Comparison of ENCODE assay signal across 9 mouse cellular contexts in genomic region chr4:97772641-97773040, GRCm38 (mm10). TPM values are rescaled to one million over a fixed set of nuclear protein-coding genes. Genes with fewer than 3 reads are reported as not detected.
DNase-seq lines count a peak whose midpoint lies in the region; ATAC-seq and TF ChIP-seq lines count a peak whose summit lies in the region.
"Had no signal": no experiment of that assay in that cellular context is flagged by ENCODE, and none has a peak within 500 bp of the region (broad histone marks: within the 10 kb centered on the region; RNA-seq: fewer than 3 reads in every experiment).

Gene Nfia, plus strand, starts transcription at chr4:97772734.

- H3K36me3 ChIP-seq in embryonic facial prominence, embryonic 11.5 days (replicated peaks; ENCODE audit: control insufficient read depth, insufficient read depth, low read depth, low read length): no peaks in the 10 kb centered on the region
- no peaks in the 10 kb centered on the region for H3K36me3 ChIP-seq in heart, embryonic 16.5 days (ENCODE audit: control insufficient read depth, insufficient read depth)
- H3K36me3 ChIP-seq in neural tube, embryonic 14.5 days (ENCODE audit: control insufficient read depth, insufficient read depth, low read length): no peaks in the 10 kb centered on the region

- no peak for TF ChIP-seq CTCF in cerebellum, adult 2 months (IDR thresholded peaks at IDR 0.05; ENCODE audit: borderline replicate concordance, insufficient read depth, low read depth, low read length)

- no peak for DNase-seq in cerebellum, adult 2 months
- DNase-seq in cerebellum, adult 9-11 months: no peak
- DNase-seq in 3T3-L1 (ENCODE audit: low read depth, low spot score): peak; percentile 77
- peak; percentile 65 for DNase-seq in embryonic facial prominence, embryonic 11.5 days (ENCODE audit: low spot score)
- no peak for DNase-seq in left cerebral cortex, postnatal 36 days (ENCODE audit: low spot score in 2 of 2)
- DNase-seq in cerebellum, adult 11 months: no peak

- H3K9ac ChIP-seq in embryonic facial prominence, embryonic 11.5 days (replicated peaks; ENCODE audit: low read length): peak within 1 kb of the TSS; percentile 63
- peak within 1 kb of the TSS; percentile 80 for H3K9ac ChIP-seq in heart, embryonic 16.5 days (ENCODE audit: low read length)
- H3K9ac ChIP-seq in neural tube, embryonic 14.5 days (replicated peaks; ENCODE audit: low read depth, low read length): peak within 1 kb of the TSS; percentile 49

- H3K27me3 ChIP-seq in cerebellum, adult 2 months (ENCODE audit: control insufficient read depth, insufficient read depth, low read length): no peaks in the 10 kb centered on the region
- H3K27me3 ChIP-seq in embryonic facial prominence, embryonic 11.5 days (ENCODE audit: control insufficient read depth, insufficient read depth, low read length): no peaks in the 10 kb centered on the region
- no peaks in the 10 kb centered on the region for H3K27me3 ChIP-seq in heart, embryonic 16.5 days (ENCODE audit: control insufficient read depth, insufficient read depth, low read length)
- no peaks in the 10 kb centered on the region for H3K27me3 ChIP-seq in neural tube, embryonic 14.5 days (ENCODE audit: control insufficient read depth, insufficient read depth, low read length)
- H3K27me3 ChIP-seq: CH12.LX had no signal

- peak within 1 kb of the TSS; percentile 99 for H3K27ac ChIP-seq in cerebellum, adult 2 months (ENCODE audit: insufficient read depth, low read length)
- peak within 1 kb of the TSS; percentile 63 for H3K27ac ChIP-seq in embryonic facial prominence, embryonic 11.5 days (replicated peaks; ENCODE audit: low read depth, low read length)
- H3K27ac ChIP-seq in heart, embryonic 16.5 days (ENCODE audit: low read length): peak within 1 kb of the TSS; percentile 96
- peak within 1 kb of the TSS; percentile 80 for H3K27ac ChIP-seq in neural tube, embryonic 14.5 days (ENCODE audit: low read depth, low read length)

- H3K4me1 ChIP-seq in cerebellum, adult 2 months (ENCODE audit: control insufficient read depth, insufficient read depth, low read length): peaks cover 3% of the 10 kb centered on the region; the same call in 1 of the 2 replicates
- H3K4me1 ChIP-seq in embryonic facial prominence, embryonic 11.5 days (ENCODE audit: control insufficient read depth, insufficient read depth, low read length): no peaks in the 10 kb centered on the region
- peaks cover 23% of the 10 kb centered on the region for H3K4me1 ChIP-seq in heart, embryonic 16.5 days (ENCODE audit: control insufficient read depth, insufficient read depth, low read length)
- 0 out of 2 replicates have a peak, but pooled peaks cover 2% of the 10 kb centered on the region for H3K4me1 ChIP-seq in neural tube, embryonic 14.5 days (ENCODE audit: control insufficient read depth, insufficient read depth, low read length)

- no peak for TF ChIP-seq POLR2A in cerebellum, adult 2 months (IDR thresholded peaks at IDR 0.05; ENCODE audit: borderline replicate concordance, insufficient read depth, low read length)

- intact Hi-C loops in left cerebral cortex, postnatal 36 days (cut with DNase I): loop anchor here (2.0 to 10.0 kb wide), 4 partner anchors 16 to 188 kb away; no protein-coding TSS in a partner anchor

- 0% methylated on average over 9 of the region's 9 CpGs for WGBS in cerebellum, adult 2 months
- under 1% methylated on average over 9 of the region's 9 CpGs for WGBS in embryonic facial prominence, embryonic 11.5 days
- 0% methylated on average over 9 of the region's 9 CpGs for WGBS in heart, embryonic 16.5 days
- under 1% methylated on average over 9 of the region's 9 CpGs for WGBS in neural tube, embryonic 14.5 days

- peak within 1 kb of the TSS; percentile 98 for H3K4me3 ChIP-seq in cerebellum, adult 2 months (replicated peaks; ENCODE audit: insufficient read depth, low read depth, low read length)
- H3K4me3 ChIP-seq in embryonic facial prominence, embryonic 11.5 days (ENCODE audit: low read depth, low read length): peak within 1 kb of the TSS; percentile 36
- H3K4me3 ChIP-seq in heart, embryonic 16.5 days (ENCODE audit: low read length): peak within 1 kb of the TSS; percentile 73
- peak within 1 kb of the TSS; percentile 39 for H3K4me3 ChIP-seq in neural tube, embryonic 14.5 days (ENCODE audit: low read depth, low read length)

- peak within 1 kb of the TSS; percentile 38 for H3K4me2 ChIP-seq in embryonic facial prominence, embryonic 11.5 days (ENCODE audit: low read depth, low read length)
- peak within 1 kb of the TSS; percentile 95 for H3K4me2 ChIP-seq in heart, embryonic 16.5 days (ENCODE audit: low read depth, low read length)
- H3K4me2 ChIP-seq in neural tube, embryonic 14.5 days (ENCODE audit: low read depth, low read length): peak within 1 kb of the TSS; percentile 73

- no peaks in the 10 kb centered on the region for H3K9me3 ChIP-seq in embryonic facial prominence, embryonic 11.5 days (replicated peaks; ENCODE audit: control insufficient read depth, low read length)
- no peaks in the 10 kb centered on the region for H3K9me3 ChIP-seq in heart, embryonic 16.5 days (replicated peaks; ENCODE audit: control insufficient read depth, low read length)
- H3K9me3 ChIP-seq in neural tube, embryonic 14.5 days (ENCODE audit: control insufficient read depth, low read length): no peaks in the 10 kb centered on the region

- no peak for ATAC-seq in embryonic facial prominence, embryonic 11.5 days (replicated peaks; ENCODE audit: insufficient number of reproducible peaks, low FRiP score, low TSS enrichment, low read depth)
- ATAC-seq in heart, embryonic 16.5 days (replicated peaks; ENCODE audit: extremely low read depth, insufficient read depth, low FRiP score): no peak
- no peak for ATAC-seq in neural tube, embryonic 14.5 days (ENCODE audit: low read depth)

RNA-seq across cellular contexts. Expression of gene Nfia, which starts in this region (rescaled TPM):
- 41.2 and 55.0 TPM in 2 replicates for polyA plus RNA-seq in cerebellum, adult 2 months (2012; rRNA removed)
- 23.1 and 23.5 TPM in 2 replicates for polyA plus RNA-seq in embryonic facial prominence, embryonic 11.5 days (2014; fragmentation: Nextera tagmentation; extraction: Ambion mirVana)
- polyA plus RNA-seq in heart, embryonic 16.5 days (2015; fragmentation: Nextera tagmentation; extraction: Ambion mirVana): 37.3 and 42.0 TPM in 2 replicates
- 10 to 100 TPM; 62.9 to 75.3 TPM for total RNA-seq in left cerebral cortex, postnatal 36 days (2021)
- 50.0 and 55.0 TPM in 2 replicates for polyA plus RNA-seq in neural tube, embryonic 14.5 days (2014; fragmentation: Nextera tagmentation; extraction: Ambion mirVana)
- total RNA-seq: CH12.LX had no signal

Comparison
In these comparisons a context has a peak if more than half of its experiments do, and no peak if none do; other contexts are left out.
1. DNase-seq: peak in 3T3-L1 (single experiment) and embryonic facial prominence, embryonic 11.5 days (single experiment); none in cerebellum, adult 2 months (0 of 2), cerebellum, adult 9-11 months (single experiment), left cerebral cortex, postnatal 36 days (0 of 2) and cerebellum, adult 11 months (single experiment).
2. H3K4me3 ChIP-seq: peak in every context shown above with its lines; median percentile 98 in cerebellum, adult 2 months; 73 in heart, embryonic 16.5 days; 39 in neural tube, embryonic 14.5 days; 36 in embryonic facial prominence, embryonic 11.5 days.
3. H3K4me2 ChIP-seq: peak in every context shown above with its lines; median percentile 95 in heart, embryonic 16.5 days; 73 in neural tube, embryonic 14.5 days; 38 in embryonic facial prominence, embryonic 11.5 days.
4. Peak in every context shown above with its lines, with median percentiles within 50 percentile points of each other: H3K27ac ChIP-seq and H3K9ac ChIP-seq.